Mouse (Mus musculus): Measurements from ENCODE around the gene Prox2. TPM values are rescaled to one million over a fixed set of nuclear protein-coding genes. Genes with fewer than 3 reads are reported as not detected.

Gene Prox2
- total RNA-seq, 2 experiments from 2014 or later, result 1.1 to 2.2 TPM

GRCm38 (mm10) chr12:85134043-85134794, 23.7 kb upstream of the Prox2 start:
- intact Hi-C loops (cut with DNase I), result no loop called here
- no peak for DNase-seq

- DNase-seq, result no peak
- intact Hi-C loops (cut with DNase I), result no loop called here
Measured at GRCm38 (mm10) chr12:85131361-85131760, 20.8 kb upstream of the Prox2 start.

GRCm38 (mm10) chr12:85129426-85129978, 18.9 kb upstream of the Prox2 start:
- DNase-seq, result no peak
- intact Hi-C loops (cut with DNase I), result no loop called here

- intact Hi-C loops (cut with DNase I), result no loop called here
Measured at GRCm38 (mm10) chr12:85126986-85127603, 16.5 kb upstream of the Prox2 start.

GRCm38 (mm10) chr12:85124751-85125150, 14.2 kb upstream of the Prox2 start:
- DNase-seq, result no peak
- intact Hi-C loops (cut with DNase I), result no loop called here

More at GRCm38 (mm10) chr12:85126986-85127603, 16.5 kb upstream of the Prox2 start:
- no peak for DNase-seq

GRCm38 (mm10) chr12:85123645-85124044, 13.1 kb upstream of the Prox2 start:
- intact Hi-C loops (cut with DNase I), result no loop called here
- no peak for DNase-seq

- intact Hi-C loops (cut with DNase I), result no loop called here
- DNase-seq, result no peak
Measured at GRCm38 (mm10) chr12:85123108-85123530, 12.6 kb upstream of the Prox2 start.

- no peak for DNase-seq
- intact Hi-C loops (cut with DNase I), result no loop called here
Measured at GRCm38 (mm10) chr12:85121806-85122459, 11.4 kb upstream of the Prox2 start.

- intact Hi-C loops (cut with DNase I), result no loop called here
Measured at GRCm38 (mm10) chr12:85115678-85116077, 5.1 kb upstream of the Prox2 start.

GRCm38 (mm10) chr12:85113917-85114316, 3.4 kb upstream of the Prox2 start:
- no peak for DNase-seq
- intact Hi-C loops (cut with DNase I), result no loop called here

More at GRCm38 (mm10) chr12:85115678-85116077, 5.1 kb upstream of the Prox2 start:
- no peak for DNase-seq

GRCm38 (mm10) chr12:85113337-85113736, 2.8 kb upstream of the Prox2 start:
- no peak for DNase-seq
- intact Hi-C loops (cut with DNase I), result no loop called here

- no peak for DNase-seq
- intact Hi-C loops (cut with DNase I), result no loop called here
Measured at GRCm38 (mm10) chr12:85112550-85113251, 2.1 kb upstream of the Prox2 start.

GRCm38 (mm10) chr12:85110011-85110697, 405 bp downstream of the Prox2 start:
- intact Hi-C loops (cut with DNase I), result no loop called here
- no peak for DNase-seq

GRCm38 (mm10) chr12:85109426-85109825, 1.1 kb downstream of the Prox2 start:
- no peak for DNase-seq
- intact Hi-C loops (cut with DNase I), result no loop called here

GRCm38 (mm10) chr12:85108643-85109042, 1.9 kb downstream of the Prox2 start:
- intact Hi-C loops (cut with DNase I), result no loop called here
- no peak for DNase-seq

- no peak for DNase-seq
Measured at GRCm38 (mm10) chr12:85106292-85106691, 4.3 kb downstream of the Prox2 start.

GRCm38 (mm10) chr12:85104789-85105188, 5.8 kb downstream of the Prox2 start:
- intact Hi-C loops (cut with DNase I), result no loop called here

More at GRCm38 (mm10) chr12:85106292-85106691, 4.3 kb downstream of the Prox2 start:
- intact Hi-C loops (cut with DNase I), result no loop called here

GRCm38 (mm10) chr12:85103096-85103495, 7.5 kb downstream of the Prox2 start:
- DNase-seq, result no peak
- intact Hi-C loops (cut with DNase I), result no loop called here

More at GRCm38 (mm10) chr12:85104789-85105188, 5.8 kb downstream of the Prox2 start:
- no peak for DNase-seq

GRCm38 (mm10) chr12:85101521-85102106, 8.9 kb downstream of the Prox2 start:
- intact Hi-C loops (cut with DNase I), result no loop called here
- no peak for DNase-seq
